Mouse (Mus musculus) erythroblast, embryonic 14.5 days (primary cell): Measurements from ENCODE around the gene Snx20. TPM values are rescaled to one million over a fixed set of nuclear protein-coding genes. Genes with fewer than 3 reads are reported as not detected.

ENCODE experiments used
- H3K27me3 ChIP-seq: 2 replicates; pipeline ENCODE4 v1.6.1; 2012; ENCODE audit warnings: inconsistent platforms; ENCODE audit not compliant: control insufficient read depth
- H3K36me3 ChIP-seq: 2 replicates; pipeline ENCODE4 v1.6.1; 2012; ENCODE audit warnings: mild to moderate bottlenecking, inconsistent platforms; ENCODE audit not compliant: control insufficient read depth
- H3K4me1 ChIP-seq: 2 replicates; pipeline ENCODE4 v1.6.1; 2012; ENCODE audit warnings: inconsistent platforms; ENCODE audit not compliant: control insufficient read depth
- H3K4me3 ChIP-seq: replicated peaks from 2 replicates; pipeline ENCODE3; 2012; ENCODE audit warnings: moderate library complexity, mild to moderate bottlenecking, inconsistent platforms
- H3K9me3 ChIP-seq: 2 replicates; pipeline ENCODE4 v1.6.1; 2012; ENCODE audit warnings: low read length, inconsistent platforms, mixed read lengths; ENCODE audit not compliant: control insufficient read depth
- GATA1 ChIP-seq: IDR thresholded peaks from 2 replicates; pipeline ENCODE4 v1.6.1; 2012; ENCODE audit warnings: low read length, inconsistent platforms, mixed read lengths
- TAL1 ChIP-seq: IDR thresholded peaks from 3 replicates; pipeline ENCODE4 v1.6.1; 2012; ENCODE audit warnings: low read length, inconsistent platforms, mixed read lengths
- polyA plus RNA-seq: library from polyadenylated mRNA; stranded (reverse); fragments of >175 nt; gene quantifications from 2 replicates; pipeline ENCODE4 v1.2.3, GENCODE M21; 2012

Gene Snx20
- 0.09 and 0.15 TPM in 2 replicates for polyA plus RNA-seq

GRCm38 (mm10) chr8:88635474-88636397 lies at the start of gene Snx20:
Gene Snx20, minus strand, starts transcription at chr8:88636128.
- TF ChIP-seq GATA1 (no peak), TAL1 (no peak)
- H3K27me3 ChIP-seq: no peaks in the 10 kb centered on the region
- no peaks in the 10 kb centered on the region for H3K9me3 ChIP-seq
- H3K4me3 ChIP-seq: peak within 1 kb of the TSS; percentile 46
- no peaks in the 10 kb centered on the region for H3K36me3 ChIP-seq
- H3K4me1 ChIP-seq: peaks cover 2% of the 10 kb centered on the region

GRCm38 (mm10) chr8:88683656-88684289 lies 47.8 kb upstream of the Snx20 start:
- TF ChIP-seq GATA1: no peak
- no peak for TF ChIP-seq TAL1
- Histone ChIP-seq H3K36me3 (no peaks in the 10 kb centered on the region), H3K4me1 (no peaks in the 10 kb centered on the region), H3K4me3 (no peak overlapping the region), H3K9me3 (no peaks in the 10 kb centered on the region), H3K27me3 (no peaks in the 10 kb centered on the region)

GRCm38 (mm10) chr8:88681046-88681445 lies 45.1 kb upstream of the Snx20 start:
- TF ChIP-seq TAL1: no peak
- no peak for TF ChIP-seq GATA1
- no peaks in the 10 kb centered on the region for H3K4me1 ChIP-seq
- no peaks in the 10 kb centered on the region for H3K36me3 ChIP-seq
- H3K4me3 ChIP-seq: no peak overlapping the region
- no peaks in the 10 kb centered on the region for H3K9me3 ChIP-seq
- no peaks in the 10 kb centered on the region for H3K27me3 ChIP-seq

- Histone ChIP-seq H3K27me3 (no peaks in the 10 kb centered on the region), H3K9me3 (no peaks in the 10 kb centered on the region), H3K36me3 (no peaks in the 10 kb centered on the region), H3K4me3 (no peak overlapping the region), H3K4me1 (no peaks in the 10 kb centered on the region)
- TF ChIP-seq TAL1 (no peak), GATA1 (no peak)
Observed at GRCm38 (mm10) chr8:88680566-88680965, 44.6 kb upstream of the Snx20 start.

GRCm38 (mm10) chr8:88677071-88677470 lies 41.1 kb upstream of the Snx20 start:
- no peaks in the 10 kb centered on the region for H3K27me3 ChIP-seq
- H3K36me3 ChIP-seq: no peaks in the 10 kb centered on the region
- H3K4me3 ChIP-seq: no peak overlapping the region
- no peaks in the 10 kb centered on the region for H3K9me3 ChIP-seq
- TF ChIP-seq GATA1 (no peak), TAL1 (no peak)
- H3K4me1 ChIP-seq: no peaks in the 10 kb centered on the region

GRCm38 (mm10) chr8:88675372-88676165 lies 39.6 kb upstream of the Snx20 start:
- no peak for TF ChIP-seq GATA1
- TF ChIP-seq TAL1: no peak
- Histone ChIP-seq H3K9me3 (no peaks in the 10 kb centered on the region), H3K27me3 (no peaks in the 10 kb centered on the region), H3K4me3 (no peak overlapping the region), H3K36me3 (no peaks in the 10 kb centered on the region), H3K4me1 (no peaks in the 10 kb centered on the region)

GRCm38 (mm10) chr8:88673859-88674258 lies 37.9 kb upstream of the Snx20 start:
- no peaks in the 10 kb centered on the region for H3K27me3 ChIP-seq
- TF ChIP-seq GATA1: no peak
- TF ChIP-seq TAL1: no peak
- H3K4me3 ChIP-seq: no peak overlapping the region
- H3K9me3 ChIP-seq: no peaks in the 10 kb centered on the region
- H3K4me1 ChIP-seq: no peaks in the 10 kb centered on the region
- no peaks in the 10 kb centered on the region for H3K36me3 ChIP-seq

GRCm38 (mm10) chr8:88671575-88671974 lies 35.6 kb upstream of the Snx20 start:
- Histone ChIP-seq H3K27me3 (no peaks in the 10 kb centered on the region), H3K36me3 (no peaks in the 10 kb centered on the region), H3K4me1 (no peaks in the 10 kb centered on the region), H3K9me3 (no peaks in the 10 kb centered on the region), H3K4me3 (no peak overlapping the region)
- TF ChIP-seq GATA1 (no peak), TAL1 (no peak)

GRCm38 (mm10) chr8:88670782-88671181 lies 34.9 kb upstream of the Snx20 start:
- TF ChIP-seq TAL1 (no peak), GATA1 (no peak)
- Histone ChIP-seq H3K9me3 (no peaks in the 10 kb centered on the region), H3K4me3 (no peak overlapping the region), H3K36me3 (no peaks in the 10 kb centered on the region), H3K4me1 (no peaks in the 10 kb centered on the region), H3K27me3 (no peaks in the 10 kb centered on the region)
